ENCODE assay signal across 23 mouse cellular contexts in the genomic region with DNA sequence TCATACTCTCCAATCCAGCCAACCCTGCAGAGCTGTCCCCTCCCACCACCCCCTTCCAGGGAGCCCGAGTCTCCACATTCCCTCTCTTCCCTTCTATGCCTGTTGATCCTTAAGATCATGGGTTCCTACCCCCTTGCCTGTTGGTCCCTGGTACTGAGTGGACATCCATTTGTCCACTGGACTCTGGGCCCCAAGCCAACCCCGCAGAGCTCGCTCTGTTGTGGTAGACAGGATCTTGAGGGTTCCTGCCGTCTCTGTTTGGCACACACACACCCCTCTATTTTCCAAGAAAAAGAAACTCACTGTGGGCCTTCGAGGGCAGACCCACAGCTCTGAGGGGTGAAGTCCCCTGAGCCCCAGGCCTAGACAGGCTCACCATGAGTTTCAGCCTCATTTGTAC. TPM values are rescaled to one million over a fixed set of nuclear protein-coding genes. Genes with fewer than 3 reads are reported as not detected.
DNase-seq lines count a peak whose midpoint lies in the region; ATAC-seq lines count a peak whose summit lies in the region.
"Had no signal": no experiment of that assay in that cellular context is flagged by ENCODE, and none has a peak within 500 bp of the region (broad histone marks: within the 10 kb centered on the region; RNA-seq: fewer than 3 reads in every experiment).

No protein-coding gene starts in this region.

- WGBS in hindbrain, embryonic 13.5 days, result 86% methylated on average over 5 of the region's 5 CpGs
- WGBS in hindbrain, embryonic 14.5 days, result 84% methylated on average over 5 of the region's 5 CpGs
- 93% methylated on average over 5 of the region's 5 CpGs for WGBS in limb, embryonic 13.5 days
- 92% methylated on average over 5 of the region's 5 CpGs for WGBS in limb, embryonic 10.5 days

- H3K4me2 ChIP-seq in hindbrain, embryonic 13.5 days, result no peak overlapping the region
- H3K4me2 ChIP-seq in hindbrain, embryonic 14.5 days (replicated peaks), result no peak overlapping the region
- no peak overlapping the region for H3K4me2 ChIP-seq in limb, embryonic 13.5 days (replicated peaks)
- H3K4me2 ChIP-seq: embryonic facial prominence, embryonic 13.5 days; embryonic facial prominence, embryonic 15.5 days; forebrain, embryonic 12.5 days had no signal

- no peak overlapping the region for H3K9ac ChIP-seq in hindbrain, embryonic 13.5 days
- no peak overlapping the region for H3K9ac ChIP-seq in hindbrain, embryonic 14.5 days
- peak overlapping the region; percentile 13; the same call in 1 of the 2 replicates for H3K9ac ChIP-seq in limb, embryonic 13.5 days
- H3K9ac ChIP-seq: embryonic facial prominence, embryonic 13.5 days; embryonic facial prominence, embryonic 15.5 days; forebrain, embryonic 12.5 days had no signal

- 0 out of 2 replicates have a peak overlapping the region, but pooled peaks have one; percentile 3 for H3K27ac ChIP-seq in hindbrain, embryonic 13.5 days
- H3K27ac ChIP-seq in hindbrain, embryonic 14.5 days, result no peak overlapping the region
- no peak overlapping the region for H3K27ac ChIP-seq in limb, embryonic 13.5 days
- no peak overlapping the region for H3K27ac ChIP-seq in limb, embryonic 10.5 days
- H3K27ac ChIP-seq: embryonic facial prominence, embryonic 13.5 days; embryonic facial prominence, embryonic 15.5 days; forebrain, embryonic 10.5 days; forebrain, embryonic 12.5 days had no signal

- no peaks in the 10 kb centered on the region for H3K27me3 ChIP-seq in hindbrain, embryonic 13.5 days
- H3K27me3 ChIP-seq in hindbrain, embryonic 14.5 days (ENCODE audit: control insufficient read depth, insufficient read depth, low read length), result no peaks in the 10 kb centered on the region
- H3K27me3 ChIP-seq in limb, embryonic 13.5 days, result no peaks in the 10 kb centered on the region
- no peaks in the 10 kb centered on the region for H3K27me3 ChIP-seq in limb, embryonic 10.5 days (ENCODE audit: low read depth, poor library complexity, severe bottlenecking)
- H3K27me3 ChIP-seq: embryonic facial prominence, embryonic 13.5 days; embryonic facial prominence, embryonic 15.5 days; forebrain, embryonic 12.5 days had no signal

- H3K4me1 ChIP-seq in hindbrain, embryonic 13.5 days (replicated peaks), result peaks cover 44% of the 10 kb centered on the region
- peaks cover 12% of the 10 kb centered on the region; the same call in 1 of the 2 replicates for H3K4me1 ChIP-seq in hindbrain, embryonic 14.5 days (replicated peaks; ENCODE audit: control insufficient read depth, insufficient read depth, low read length)
- peaks cover 29% of the 10 kb centered on the region for H3K4me1 ChIP-seq in limb, embryonic 13.5 days
- peaks cover 29% of the 10 kb centered on the region for H3K4me1 ChIP-seq in limb, embryonic 10.5 days

- peak; percentile 59 to 71 for DNase-seq in cerebellum, postnatal 10 days
- DNase-seq in cerebellum, adult 11 months, result no peak
- no peak for DNase-seq in hindbrain, embryonic 14.5 days (ENCODE audit: low spot score)
- DNase-seq in limb, embryonic 10.5 days (ENCODE audit: low spot score), result no peak
- DNase-seq: adrenal gland, adult 2 months; adrenal gland, postnatal 10 days; adrenal gland, postnatal 25 days; cerebellum, adult 11-12 months; cerebellum, adult 9-10 months; embryo, embryonic 11 days had no signal

- ATAC-seq in hindbrain, embryonic 13.5 days (ENCODE audit: low FRiP score), result no peak
- ATAC-seq in hindbrain, embryonic 14.5 days (ENCODE audit: low FRiP score), result no peak
- ATAC-seq in limb, embryonic 13.5 days (ENCODE audit: low FRiP score, low read depth), result no peak
- ATAC-seq: forebrain, embryonic 14.5 days; forebrain, embryonic 16.5 days had no signal

- H3K4me3 ChIP-seq in hindbrain, embryonic 13.5 days, result no peak overlapping the region
- no peak overlapping the region for H3K4me3 ChIP-seq in hindbrain, embryonic 14.5 days (replicated peaks; ENCODE audit: low read length)
- H3K4me3 ChIP-seq in limb, embryonic 13.5 days, result no peak overlapping the region
- H3K4me3 ChIP-seq in limb, embryonic 10.5 days, result no peak overlapping the region
- H3K4me3 ChIP-seq: embryonic facial prominence, embryonic 13.5 days; embryonic facial prominence, embryonic 15.5 days; erythroblast, embryonic 14.5 days; forebrain, embryonic 10.5 days; forebrain, embryonic 12.5 days had no signal

- no peaks in the 10 kb centered on the region for H3K9me3 ChIP-seq in hindbrain, embryonic 13.5 days
- no peaks in the 10 kb centered on the region for H3K9me3 ChIP-seq in hindbrain, embryonic 14.5 days (ENCODE audit: control insufficient read depth, low read length)
- H3K9me3 ChIP-seq in limb, embryonic 13.5 days, result no peaks in the 10 kb centered on the region
- no peaks in the 10 kb centered on the region for H3K9me3 ChIP-seq in limb, embryonic 10.5 days (replicated peaks)
- H3K9me3 ChIP-seq: embryonic facial prominence, embryonic 13.5 days; embryonic facial prominence, embryonic 15.5 days; forebrain, embryonic 10.5 days; forebrain, embryonic 12.5 days had no signal

- peaks cover 70% of the 10 kb centered on the region for H3K36me3 ChIP-seq in hindbrain, embryonic 13.5 days
- peaks cover 69% of the 10 kb centered on the region for H3K36me3 ChIP-seq in hindbrain, embryonic 14.5 days (replicated peaks; ENCODE audit: control insufficient read depth, insufficient read depth)
- peaks cover 69% of the 10 kb centered on the region for H3K36me3 ChIP-seq in limb, embryonic 13.5 days
- peaks cover 84% of the 10 kb centered on the region for H3K36me3 ChIP-seq in limb, embryonic 10.5 days

RNA-seq across cellular contexts. Expression of a gene that starts 19.9 kb away (rescaled TPM):
- 273 TPM in 2 replicates for polyA plus RNA-seq in hindbrain, embryonic 13.5 days (2015; fragmentation: Nextera tagmentation; extraction: Ambion mirVana)
- 272 and 276 TPM in 2 replicates for polyA plus RNA-seq in hindbrain, embryonic 14.5 days (2014; fragmentation: Nextera tagmentation; extraction: Ambion mirVana)
- 100 and 106 TPM in 2 replicates for polyA plus RNA-seq in limb, embryonic 13.5 days (2015; fragmentation: Nextera tagmentation; extraction: Ambion mirVana)
- polyA plus RNA-seq in limb, embryonic 10.5 days (2016; fragmentation: Nextera tagmentation; extraction: Ambion mirVana), result 69.5 and 83.2 TPM in 2 replicates

RNA-seq across cellular contexts. Expression of a gene that starts 55.9 kb away (rescaled TPM):
- not detected in 2 replicates for polyA plus RNA-seq in hindbrain, embryonic 13.5 days (2015; fragmentation: Nextera tagmentation; extraction: Ambion mirVana)
- not detected in 2 replicates for polyA plus RNA-seq in hindbrain, embryonic 14.5 days (2014; fragmentation: Nextera tagmentation; extraction: Ambion mirVana)
- not detected in 2 replicates for polyA plus RNA-seq in limb, embryonic 13.5 days (2015; fragmentation: Nextera tagmentation; extraction: Ambion mirVana)
- not detected in 2 replicates for polyA plus RNA-seq in limb, embryonic 10.5 days (2016; fragmentation: Nextera tagmentation; extraction: Ambion mirVana)
- polyA plus RNA-seq: adrenal gland, adult 2 months; brain, embryonic 14.5 days; C2C12; embryonic facial prominence, embryonic 11.5 days; embryonic facial prominence, embryonic 13.5 days; embryonic facial prominence, embryonic 15.5 days; erythroblast, embryonic 14.5 days; forebrain, embryonic 10.5 days; forebrain, embryonic 12.5 days; forebrain, embryonic 16.5 days; frontal cortex, adult 2 months had no signal

Comparison
In these comparisons a context has a peak if more than half of its experiments do, and no peak if none do; other contexts are left out.
1. DNase-seq: peak in cerebellum, postnatal 10 days (2 of 2); none in cerebellum, adult 11 months (single experiment), hindbrain, embryonic 14.5 days (single experiment) and limb, embryonic 10.5 days (single experiment).